In the genomic region with DNA sequence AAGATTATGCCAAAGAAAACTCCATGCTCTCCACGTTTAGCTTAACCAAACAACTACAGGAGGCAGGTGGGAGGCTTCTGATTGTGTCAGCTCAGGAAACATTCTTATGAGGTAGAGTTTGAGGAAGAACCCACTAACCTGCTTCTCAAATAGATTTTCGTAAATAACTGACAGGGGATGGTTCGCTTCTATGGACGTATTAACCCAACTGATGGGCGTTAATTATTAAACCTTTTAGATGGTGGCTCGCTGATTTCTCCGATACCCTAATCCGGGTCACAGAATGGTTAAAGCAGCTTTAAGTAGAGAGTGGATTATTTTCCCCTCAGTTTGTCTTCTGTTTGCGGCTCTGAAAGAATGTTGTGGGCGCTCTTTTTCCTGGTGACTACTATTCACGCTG, we compare ENCODE assay signal across 20 mouse cellular contexts. TPM values are rescaled to one million over a fixed set of nuclear protein-coding genes. Genes with fewer than 3 reads are reported as not detected.
"Had no signal": no experiment of that assay in that cellular context is flagged by ENCODE, and none has a peak within 500 bp of the region (broad histone marks: within the 10 kb centered on the region; RNA-seq: fewer than 3 reads in every experiment).

No protein-coding gene starts in this region.

- H3K9me3 ChIP-seq: midbrain, embryonic 10.5 days; midbrain, embryonic 12.5 days; neural tube, embryonic 13.5 days; neural tube, embryonic 15.5 days had no signal

- ATAC-seq: midbrain, embryonic 16.5 days had no signal

- H3K27ac ChIP-seq: midbrain, embryonic 10.5 days; midbrain, embryonic 12.5 days; neural tube, embryonic 13.5 days; neural tube, embryonic 15.5 days had no signal

- H3K4me1 ChIP-seq: midbrain, embryonic 10.5 days; midbrain, embryonic 12.5 days; neural tube, embryonic 13.5 days; neural tube, embryonic 15.5 days had no signal

- H3K36me3 ChIP-seq: midbrain, embryonic 10.5 days; midbrain, embryonic 12.5 days; neural tube, embryonic 13.5 days; neural tube, embryonic 15.5 days had no signal

- H3K9ac ChIP-seq: lung, embryonic 14.5 days; midbrain, embryonic 12.5 days; neural tube, embryonic 13.5 days; neural tube, embryonic 15.5 days had no signal

- H3K4me2 ChIP-seq: lung, embryonic 14.5 days; midbrain, embryonic 12.5 days; neural tube, embryonic 13.5 days; neural tube, embryonic 15.5 days had no signal

- DNase-seq: lung, embryonic 14.5 days; lung, postnatal 10 days; lung, postnatal 4 days; midbrain, embryonic 14.5 days; retina, postnatal 1 day; right cerebral cortex, adult 18-20 months; right cerebral cortex, postnatal 25 days; right cerebral cortex, postnatal 4 days; spleen, adult 18-20 months; thymus, adult 18-20 months; thymus, postnatal 14 days; thymus, postnatal 36 days had no signal

- H3K4me3 ChIP-seq: midbrain, embryonic 10.5 days; midbrain, embryonic 12.5 days; myocyte; neural tube, embryonic 13.5 days; neural tube, embryonic 15.5 days had no signal

RNA-seq across cellular contexts. Expression of a gene that starts 1.3 kb away (rescaled TPM):
- polyA plus RNA-seq: midbrain, embryonic 12.5 days; midbrain, embryonic 14.5 days; myocyte; neural tube, embryonic 11.5 days; neural tube, embryonic 13.5 days; neural tube, embryonic 15.5 days; small intestine, adult 2 months had no signal

RNA-seq across cellular contexts. Expression of a gene that starts 49.2 kb away (rescaled TPM):
- polyA plus RNA-seq: midbrain, embryonic 12.5 days; myocyte; neural tube, embryonic 13.5 days had no signal
